Mouse (Mus musculus) heart, adult 2 months (tissue): ENCODE data around the gene Ivns1abp.

ENCODE experiments used
- CTCF ChIP-seq: fragments of 200-600 bp; IDR thresholded peaks from 2 replicates; pipeline ENCODE4 v1.8.1; 2022; ENCODE audit warnings: antibody characterized with exemption, mild to moderate bottlenecking, moderate library complexity
- EP300 ChIP-seq: fragments of 200-500 bp; IDR thresholded peaks from 2 replicates; pipeline ENCODE4 v1.6.1; 2011; ENCODE audit warnings: low read depth, low read length, control low read depth; ENCODE audit not compliant: insufficient read depth
- POLR2A ChIP-seq: fragments of 200-500 bp; IDR thresholded peaks from 2 replicates; pipeline ENCODE4 v1.6.1; 2011; ENCODE audit warnings: mild to moderate bottlenecking, low read depth, low read length, control low read depth; ENCODE audit not compliant: insufficient read depth

DNA sequence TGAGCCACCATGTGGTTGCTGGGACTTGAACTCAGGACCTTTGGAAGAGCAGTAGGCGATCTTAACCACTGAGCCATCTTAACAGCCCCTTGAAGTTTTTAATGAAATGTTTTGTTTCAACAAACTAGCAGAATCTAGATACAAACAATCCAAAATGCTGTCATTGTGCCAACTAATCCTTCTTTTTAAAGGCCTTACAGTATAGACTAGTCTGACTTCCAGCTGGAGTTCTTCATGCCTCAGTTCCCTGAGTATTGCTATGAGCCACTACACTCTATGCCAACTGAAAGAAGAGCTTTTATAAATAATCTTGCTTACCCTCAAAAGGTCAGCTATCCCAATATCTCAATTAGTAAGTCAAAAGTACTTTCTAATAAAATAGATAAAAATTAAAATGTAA, 28.5 kb downstream of the Ivns1abp start:
- no peak for TF ChIP-seq CTCF
- no peak for TF ChIP-seq EP300
- no peak for TF ChIP-seq POLR2A
